Mouse (Mus musculus) gonadal fat pad, adult 2 months (tissue): Measurements from ENCODE around the gene Actr8. TPM values are rescaled to one million over a fixed set of nuclear protein-coding genes. Genes with fewer than 3 reads are reported as not detected.

Experiments used
- DNase-seq: peaks from one replicate; pipeline ENCODE4 v3.0.0-alpha.2; 2012; ENCODE audit warnings: low read depth
- polyA plus RNA-seq: library from polyadenylated mRNA; depleted of rRNA; stranded (reverse); fragments of >200 nt; gene quantifications from 2 replicates; pipeline ENCODE4 v1.2.3, GENCODE M21; 2012; rRNA removed

Gene Actr8
- polyA plus RNA-seq: 22.9 and 34.5 TPM in 2 replicates

DNA sequence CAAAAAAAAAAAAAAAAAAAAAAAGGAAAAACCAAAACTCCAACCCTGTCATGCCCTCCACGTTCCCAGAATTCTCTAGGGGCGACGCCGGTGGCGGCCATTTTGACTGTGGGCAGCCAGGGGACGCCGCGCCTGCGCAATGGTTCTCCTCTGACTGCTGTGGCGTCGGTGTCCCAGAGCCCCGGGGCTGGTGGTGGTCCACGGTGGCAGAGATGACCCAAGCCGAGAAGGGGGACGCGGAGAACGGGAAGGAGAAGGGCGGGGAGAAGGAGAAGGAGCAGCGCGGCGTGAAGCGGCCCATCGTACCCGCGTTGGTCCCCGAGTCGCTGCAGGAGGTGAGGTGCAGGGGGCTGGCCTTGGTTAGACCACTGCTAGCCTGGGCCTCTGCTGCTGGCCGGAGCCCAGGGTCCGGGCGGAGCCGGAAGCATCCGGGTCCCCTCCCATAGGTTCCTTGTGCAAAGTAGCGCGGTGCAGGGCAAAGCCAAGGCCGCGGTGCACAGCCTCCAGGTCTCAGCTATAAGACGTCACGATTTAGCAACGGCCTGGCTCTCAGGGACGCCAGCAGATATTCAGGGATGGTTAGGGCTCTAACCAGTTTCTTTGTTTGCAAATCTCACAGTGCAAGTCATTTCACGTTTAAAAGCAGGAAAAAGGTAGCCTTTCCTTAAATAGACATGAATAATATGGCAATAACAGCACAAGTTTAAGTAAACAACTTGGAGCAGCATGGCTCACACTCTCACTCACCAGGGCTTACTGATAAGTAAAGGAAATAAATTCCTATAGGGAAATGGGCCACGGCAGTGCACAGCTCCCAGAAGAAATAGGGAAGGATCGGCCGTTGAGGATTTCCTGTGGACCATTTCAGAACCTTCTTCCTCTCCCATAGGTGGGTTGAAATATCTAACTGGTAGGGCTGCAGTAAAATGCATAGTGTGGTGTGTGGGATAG, at the start of gene Actr8:
Gene Actr8 (plus strand): TSS at position 84 of the 951 bp plus-strand sequence.
- no peak for DNase-seq

DNA sequence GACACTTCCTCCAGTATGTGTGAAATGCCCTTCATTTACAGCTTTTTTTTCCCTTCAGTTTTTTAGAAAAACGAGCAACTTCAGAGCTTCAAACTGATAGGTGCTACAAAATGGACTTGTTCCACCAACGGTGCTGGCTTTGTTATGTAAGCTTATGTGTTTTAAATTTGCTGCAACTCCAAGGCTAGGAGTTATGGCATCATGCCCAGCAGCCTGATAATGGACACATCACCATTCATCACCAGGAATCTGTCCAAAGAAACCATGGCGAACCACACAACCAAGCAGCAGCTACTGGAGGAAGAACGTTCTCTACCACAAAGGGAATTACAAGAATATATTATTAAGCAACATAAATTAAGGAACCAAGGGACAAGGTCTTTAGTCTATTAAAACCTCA, 49.2 kb upstream of the Actr8 start:
- no peak for DNase-seq

GRCm38 (mm10) chr14:29935516-29935915, 42.6 kb upstream of the Actr8 start:
- no peak for DNase-seq

DNA sequence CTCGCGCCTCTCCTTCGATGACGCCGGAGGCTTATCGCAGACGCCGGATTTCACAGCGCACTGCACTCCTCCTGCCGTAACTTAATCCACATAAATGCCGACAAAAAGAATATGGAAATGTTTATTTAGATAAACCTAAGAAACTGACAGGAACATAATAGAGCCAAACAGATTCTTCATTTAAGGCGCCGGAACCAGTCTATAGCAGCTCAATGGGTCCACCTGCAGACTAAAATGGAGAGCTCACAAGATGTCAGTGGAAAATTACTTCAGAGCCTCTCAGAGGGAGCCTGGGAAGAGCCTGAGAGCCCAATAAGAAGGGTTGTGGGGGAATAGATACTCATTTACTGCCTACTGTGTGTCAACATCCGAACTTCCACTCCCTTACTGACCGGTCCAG, 40.7 kb upstream of the Actr8 start:
- DNase-seq: no peak

- no peak for DNase-seq
These were observed 38.4 kb upstream of the Actr8 start for GRCm38 (mm10) chr14:29939600-29940312.

- no peak for DNase-seq
These were observed 37.8 kb upstream of the Actr8 start for GRCm38 (mm10) chr14:29940313-29940812.

- DNase-seq: no peak
These were observed 37.3 kb upstream of the Actr8 start for GRCm38 (mm10) chr14:29940877-29941276.

- no peak for DNase-seq
These were observed 31.3 kb upstream of the Actr8 start for GRCm38 (mm10) chr14:29946761-29947309.

DNA sequence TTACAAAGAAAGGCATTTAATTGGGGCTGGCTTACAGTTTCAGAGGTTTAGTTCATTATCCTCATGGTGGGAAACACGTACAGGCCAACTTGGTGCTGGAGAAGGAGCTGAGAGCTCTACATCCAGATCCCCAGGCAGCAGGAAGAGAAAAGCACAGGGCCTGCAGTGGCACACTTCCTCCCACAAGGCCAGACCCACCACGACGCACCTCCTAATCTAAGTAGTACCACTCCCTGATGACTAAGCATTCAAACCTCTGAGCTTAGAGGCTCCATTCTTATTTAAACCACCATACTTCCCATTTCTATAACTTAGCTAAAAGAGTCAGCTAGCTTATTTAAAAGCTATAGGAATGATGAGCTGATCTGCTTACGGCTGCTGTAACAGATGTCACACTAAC, 27.3 kb upstream of the Actr8 start:
- no peak for DNase-seq

DNA sequence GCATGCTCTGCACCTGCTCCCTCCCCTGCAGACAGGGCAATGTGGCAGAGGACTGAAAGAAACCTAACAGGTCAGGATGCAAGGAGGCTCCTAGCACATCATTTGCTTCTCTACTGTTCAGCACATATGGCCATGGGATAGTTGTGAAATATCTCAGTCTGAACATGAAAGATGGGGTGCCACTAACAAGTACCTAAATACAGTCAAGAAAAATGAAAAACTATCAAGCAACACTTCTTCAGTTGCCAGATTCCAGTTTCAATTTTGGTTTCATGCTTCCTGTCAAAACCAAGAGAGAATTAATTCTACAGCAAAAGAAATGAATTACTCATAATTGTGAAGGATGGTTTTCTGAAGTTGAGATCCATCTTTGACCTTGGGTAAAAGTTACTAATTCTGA, 20.7 kb upstream of the Actr8 start:
- DNase-seq: no peak

DNA sequence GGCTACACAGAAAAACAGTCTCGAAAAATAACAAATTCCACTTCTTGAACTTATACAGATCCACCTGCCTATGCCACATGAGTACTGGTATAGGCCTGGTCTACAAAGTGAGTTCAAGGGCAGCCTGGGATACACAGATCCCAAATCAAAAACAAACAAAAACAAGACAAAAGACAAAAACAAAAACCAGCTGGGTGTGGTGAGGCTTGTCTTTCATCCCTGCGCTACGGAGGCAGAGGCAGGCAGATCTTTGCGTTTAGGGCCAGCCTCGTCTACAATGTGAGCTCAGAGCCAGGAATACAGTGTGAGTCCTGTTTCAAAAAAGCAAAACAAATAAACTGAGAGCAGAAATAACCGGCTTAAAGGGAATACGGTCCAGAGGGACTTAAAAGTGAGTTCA, 10.5 kb upstream of the Actr8 start:
- no peak for DNase-seq

DNA sequence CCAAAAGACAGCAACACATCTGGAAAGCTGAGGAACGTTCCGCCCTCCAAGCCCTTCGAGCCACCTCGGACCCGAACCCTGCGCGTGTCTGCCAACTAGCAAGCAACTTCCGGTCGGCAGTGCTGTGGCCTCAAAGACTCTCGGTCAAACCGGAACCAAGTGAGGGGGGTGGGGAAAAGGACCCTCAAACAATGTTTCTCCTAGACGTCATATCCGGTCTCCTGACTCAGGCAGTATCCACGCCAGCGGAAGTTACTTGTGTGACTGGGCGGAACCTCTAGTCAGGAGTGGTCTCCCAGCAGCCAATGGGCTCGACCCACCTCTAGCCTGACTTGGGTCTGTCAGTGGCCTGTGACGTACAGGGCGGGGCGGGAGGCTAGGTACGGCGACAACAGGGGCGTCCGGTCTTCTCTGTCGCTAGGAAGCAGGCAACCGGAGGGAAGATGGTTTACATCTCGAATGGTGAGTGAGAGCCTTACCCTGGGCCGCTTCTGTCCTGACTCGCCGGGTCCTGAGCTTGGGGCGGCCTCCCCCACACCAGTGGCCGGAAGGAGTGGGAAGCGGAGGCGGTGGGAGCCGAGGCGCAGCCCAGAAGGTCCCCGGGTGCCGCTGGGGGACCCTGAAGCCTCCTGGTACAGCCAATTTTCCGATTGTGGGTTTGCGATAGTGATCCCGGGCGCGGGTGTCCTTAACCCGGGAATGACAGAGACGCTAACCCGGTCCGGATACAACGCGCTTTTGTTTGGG, 9.9 kb upstream of the Actr8 start, which contains the start of gene Selenok:
Gene Selenok (plus strand): TSS at position 234 of the 747 bp plus-strand sequence.
- DNase-seq: peak; percentile 94

DNA sequence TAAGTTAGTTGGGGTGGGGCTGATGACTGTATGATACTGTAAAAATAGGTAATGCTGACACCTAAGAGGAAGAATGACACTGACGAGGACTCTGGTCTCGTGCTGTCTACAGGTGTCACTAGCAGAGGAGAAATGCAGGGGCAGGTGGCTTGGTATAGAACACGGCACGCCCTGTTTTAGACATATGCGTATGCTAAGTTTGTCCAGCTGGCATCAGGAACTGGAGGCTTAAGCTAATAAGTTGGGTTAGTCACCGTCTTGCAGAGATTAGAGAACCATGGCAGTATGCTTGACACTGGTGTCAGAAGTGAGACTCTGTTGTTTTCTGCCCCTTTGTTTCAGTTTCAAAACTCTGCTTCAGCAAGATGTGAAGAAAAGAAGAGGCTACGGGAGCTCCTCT, 6.7 kb upstream of the Actr8 start:
- no peak for DNase-seq

GRCm38 (mm10) chr14:29971993-29972392, 6.1 kb upstream of the Actr8 start:
- no peak for DNase-seq

- DNase-seq: no peak
These were observed 1.2 kb upstream of the Actr8 start for GRCm38 (mm10) chr14:29976927-29977326.

DNA sequence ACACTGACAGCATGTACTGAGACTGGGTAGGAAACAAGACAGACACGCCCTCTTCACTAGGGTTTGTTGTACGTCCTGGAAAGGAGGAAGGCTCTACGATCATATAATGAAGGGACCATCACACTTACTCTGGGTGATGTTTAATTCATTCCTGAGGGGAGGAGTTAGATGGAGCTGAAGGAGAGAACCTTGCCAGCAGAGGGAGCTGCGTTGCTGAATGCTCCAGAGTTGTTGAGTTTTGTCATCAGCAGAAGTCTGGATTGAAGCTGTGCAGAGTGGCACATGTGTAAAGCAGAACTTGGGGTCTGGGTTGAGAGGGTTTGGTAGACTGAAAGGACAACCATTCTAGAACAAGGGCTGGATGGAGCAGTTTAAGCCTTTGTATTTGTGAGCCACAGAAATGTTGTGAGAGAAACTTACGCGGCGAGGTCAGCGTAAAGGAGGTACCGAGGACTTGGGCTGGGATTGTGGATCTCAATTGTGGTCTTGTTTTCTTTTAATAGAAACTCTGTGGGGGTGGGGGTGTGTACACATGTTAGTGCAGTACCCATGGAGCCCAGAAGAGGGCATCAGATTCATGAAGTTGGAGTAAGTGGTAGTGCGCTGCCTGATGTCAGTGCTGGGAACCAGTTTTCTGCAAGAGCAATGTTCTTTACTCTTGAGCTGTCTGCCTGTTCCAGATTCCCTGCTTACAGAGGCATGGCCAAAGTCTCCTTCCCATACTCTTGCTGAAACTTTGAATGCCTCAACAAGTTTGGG, 2.5 kb downstream of the Actr8 start:
- no peak for DNase-seq

GRCm38 (mm10) chr14:29986096-29986495, 8.0 kb downstream of the Actr8 start:
- no peak for DNase-seq

GRCm38 (mm10) chr14:29987276-29987675, 9.1 kb downstream of the Actr8 start:
- no peak for DNase-seq

DNA sequence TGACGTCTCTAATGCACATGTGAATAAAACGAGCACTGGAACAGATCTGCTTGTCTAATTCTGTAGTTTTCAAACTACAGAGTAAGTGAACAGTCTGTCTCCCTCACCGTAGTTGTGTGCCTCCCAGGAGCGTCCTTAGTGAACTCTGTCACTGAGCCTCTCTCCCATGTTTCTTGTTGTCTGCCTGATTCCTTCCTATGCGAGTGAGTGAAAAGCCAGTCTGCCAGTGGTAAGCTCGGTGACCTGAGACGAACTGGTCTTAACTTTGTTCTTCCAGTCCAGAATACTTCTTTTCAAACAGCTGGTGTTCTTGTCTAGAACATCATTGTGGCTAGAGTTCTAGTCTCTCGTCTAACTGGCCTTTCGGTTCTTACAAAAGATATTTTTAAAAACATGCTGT, 9.6 kb downstream of the Actr8 start:
- DNase-seq: no peak

DNA sequence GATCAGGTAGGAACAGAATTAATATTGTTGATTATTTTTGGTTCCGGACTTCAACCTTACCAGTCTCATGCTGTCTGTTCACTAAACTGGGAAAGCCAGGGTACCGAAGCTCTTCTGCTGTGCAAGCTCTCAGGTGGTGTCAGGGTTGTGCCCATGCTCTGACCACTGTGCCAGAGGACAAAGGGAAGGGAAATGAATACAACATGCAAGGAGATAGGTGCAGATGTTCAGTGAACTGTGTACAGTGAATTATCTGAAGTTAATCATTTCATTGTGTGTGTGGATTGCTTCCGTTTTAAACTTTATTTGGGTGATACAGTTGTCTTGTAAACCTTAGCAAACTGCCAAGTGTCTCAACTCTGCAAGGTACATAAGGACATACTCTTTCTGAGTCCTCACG, 10.2 kb downstream of the Actr8 start:
- DNase-seq: no peak

DNA sequence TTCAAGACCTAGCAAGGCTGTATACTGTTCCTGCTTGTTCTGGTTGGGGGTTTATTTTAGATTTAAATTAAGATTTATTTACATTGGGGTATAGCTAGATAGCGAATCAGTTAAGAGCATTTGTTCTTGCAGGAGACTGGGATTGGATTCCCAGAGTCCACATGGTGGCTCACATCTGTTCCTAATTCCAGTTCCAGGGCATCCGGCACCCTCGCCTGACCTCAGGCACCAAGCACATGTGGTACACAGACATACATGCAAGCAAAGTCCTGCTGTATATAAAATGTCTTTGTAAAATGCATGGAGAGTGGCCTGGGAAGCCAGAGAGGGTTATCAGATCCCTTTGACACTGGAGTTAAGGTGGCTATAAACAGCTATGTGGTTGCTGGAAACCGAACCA, 16.8 kb downstream of the Actr8 start:
- no peak for DNase-seq
